Mouse (Mus musculus): ENCODE results near the gene Tmed1. TPM values are rescaled to one million over a fixed set of nuclear protein-coding genes. Genes with fewer than 3 reads are reported as not detected.
"Not testable (repeated sequence)": the region's sequence is repeated elsewhere in the genome, so short reads cannot be mapped to it uniquely, and the experiment has no call there.

Tmed1 gene
- total RNA-seq, 2 experiments from 2014 or later, result 31.6 to 32.7 TPM

GRCm38 (mm10) chr9:21526634-21526944 is 16.5 kb upstream of the Tmed1 start:
- DNase-seq (ENCODE audit: low spot score), result no peak

DNA sequence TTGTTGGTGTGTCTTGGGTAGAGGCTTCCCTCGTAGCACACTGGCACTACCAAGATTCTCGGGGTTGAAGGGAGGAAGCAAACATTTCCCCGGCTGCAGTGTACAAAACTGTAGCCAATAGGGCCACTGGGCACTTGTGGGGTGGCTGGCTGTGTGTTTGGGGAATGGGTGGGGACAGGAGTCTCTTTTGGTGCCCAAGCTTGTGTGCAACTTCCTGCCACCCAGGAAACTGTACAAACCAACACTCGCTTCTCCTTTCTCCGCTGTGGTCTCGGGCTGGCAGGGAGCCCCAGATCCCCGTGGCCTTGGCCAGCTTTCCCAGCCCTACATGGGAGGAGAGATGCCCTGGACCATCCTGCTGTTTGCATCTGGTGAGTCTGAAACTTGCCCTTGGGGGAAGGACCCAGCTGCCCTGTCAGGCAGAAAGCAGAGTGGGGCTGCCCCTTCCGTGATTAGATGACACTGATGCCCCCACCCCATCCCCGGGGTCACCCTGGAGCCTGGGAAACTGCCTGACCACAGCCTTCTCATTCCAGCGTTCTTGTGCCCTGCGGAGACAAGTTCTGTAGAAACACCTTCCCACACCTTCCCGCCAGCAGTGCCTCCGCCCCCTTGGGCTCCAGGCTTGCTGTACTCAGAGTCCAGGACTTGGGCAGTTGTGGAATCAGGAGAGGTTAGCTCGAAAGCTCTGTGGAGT is 16.0 kb upstream of the Tmed1 start, which contains the start of gene AB124611:
AB124611 (plus strand) TSS at position 240 of the 697 bp plus-strand sequence.
- DNase-seq (ENCODE audit: low spot score), result no peak

DNA sequence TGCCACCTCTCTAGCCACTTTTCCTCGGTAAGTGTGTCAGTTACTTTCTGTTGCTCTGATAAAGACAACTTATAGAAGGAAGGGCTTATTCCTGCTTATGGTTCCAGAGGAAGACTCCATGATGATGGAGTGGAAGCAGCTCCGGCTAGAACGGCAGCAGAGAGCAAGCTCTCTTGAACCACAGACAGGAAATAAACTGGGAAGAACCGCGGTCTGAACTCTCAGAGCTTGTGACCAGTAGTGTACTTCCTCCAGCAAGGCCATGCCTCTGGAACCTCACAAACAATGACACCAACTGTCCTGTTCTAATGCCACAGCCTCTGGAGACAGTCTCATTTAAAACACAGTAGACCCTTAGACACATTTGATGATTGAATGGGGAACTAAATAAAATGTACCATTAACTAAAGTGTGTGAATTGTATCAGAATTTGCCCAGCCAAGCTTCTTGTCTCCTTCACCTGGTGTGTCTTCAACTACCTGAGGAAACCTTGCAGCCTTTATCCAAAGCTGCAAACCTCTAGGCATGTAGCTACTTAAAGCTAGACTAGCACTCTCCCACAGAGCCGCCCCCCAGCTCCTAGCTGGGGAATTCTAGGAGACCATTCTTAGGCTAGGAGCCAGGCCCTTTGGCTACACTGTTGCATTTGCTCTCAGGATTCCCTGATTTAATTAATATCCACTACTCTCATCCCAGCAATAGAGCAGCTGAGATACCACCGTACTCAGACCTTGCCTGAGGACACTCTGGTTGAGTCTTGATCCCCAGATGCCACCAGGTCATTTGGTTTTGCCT is 15.3 kb upstream of the Tmed1 start:
- DNase-seq (ENCODE audit: low spot score), result no peak

- DNase-seq (ENCODE audit: low spot score), result not testable (repeated sequence)
These were observed 8.6 kb upstream of the Tmed1 start for GRCm38 (mm10) chr9:21518690-21519089.

DNA sequence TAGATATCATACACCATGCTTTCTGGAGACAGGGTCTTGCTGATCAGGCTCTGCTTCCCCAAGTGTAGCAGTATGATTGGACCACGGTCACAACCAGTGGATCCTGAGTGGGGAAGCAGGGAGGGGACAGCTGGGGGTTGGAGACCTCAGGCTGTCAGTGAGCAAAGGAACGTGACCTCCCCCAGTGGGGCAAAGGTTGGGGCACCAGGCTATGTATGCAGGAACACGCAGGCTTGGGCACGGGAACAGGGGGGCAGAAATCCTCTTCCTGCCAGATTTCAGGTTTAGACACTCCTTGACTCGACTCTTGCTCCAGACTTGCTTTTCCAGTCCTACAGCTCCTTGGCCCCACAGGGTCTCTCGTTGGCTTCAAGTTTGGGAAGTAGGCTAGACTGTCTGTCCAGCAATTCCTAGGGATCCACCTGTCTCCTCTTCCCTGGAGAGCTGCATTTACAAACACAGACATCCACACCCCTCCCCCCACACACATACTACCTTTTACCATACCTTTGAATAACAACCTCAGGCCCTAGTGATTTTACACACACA is 8.0 kb upstream of the Tmed1 start:
- DNase-seq (ENCODE audit: low spot score), result no peak

GRCm38 (mm10) chr9:21513466-21513865 is 3.4 kb upstream of the Tmed1 start:
- DNase-seq (ENCODE audit: low spot score), result no peak

DNA sequence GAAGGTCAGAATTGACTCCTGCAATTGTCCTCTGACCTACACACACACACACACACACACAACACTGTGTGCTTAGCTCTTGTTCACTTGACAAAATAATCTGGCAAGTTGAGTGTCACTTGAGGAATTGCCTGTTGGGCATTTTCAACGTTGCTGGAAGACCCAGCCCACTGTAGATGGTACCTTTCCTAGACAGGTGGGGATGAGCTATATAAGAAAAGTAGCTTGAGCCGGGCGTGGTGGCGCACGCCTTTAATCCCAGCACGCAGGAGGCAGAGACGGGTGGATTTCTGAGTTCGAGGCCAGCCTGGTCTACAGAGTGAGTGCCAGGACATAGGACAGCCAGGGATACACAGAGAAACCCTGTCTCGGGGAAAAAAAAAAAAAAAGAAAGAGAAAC is 1.0 kb upstream of the Tmed1 start:
- DNase-seq (ENCODE audit: low spot score), result no peak

DNA sequence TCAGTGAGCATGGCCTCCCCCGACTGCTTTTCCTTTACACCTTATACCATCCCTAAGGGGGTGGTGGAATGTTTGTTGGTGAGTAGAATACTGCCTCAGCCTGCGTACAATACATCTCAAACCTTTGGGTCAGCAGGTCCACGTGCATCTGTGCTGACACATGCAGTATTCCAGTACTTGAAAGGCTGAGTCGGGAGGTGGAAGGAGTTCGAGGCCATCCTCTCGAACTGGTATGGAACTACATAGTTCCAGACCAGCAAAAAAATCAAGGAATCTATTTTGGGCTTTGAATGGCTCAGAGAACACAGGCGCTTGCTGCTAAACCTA is 600 bp upstream of the Tmed1 start:
- DNase-seq (ENCODE audit: low spot score), result no peak

GRCm38 (mm10) chr9:21508871-21509404 is 1.1 kb downstream of the Tmed1 start:
- no peak for DNase-seq (ENCODE audit: low spot score)

DNA sequence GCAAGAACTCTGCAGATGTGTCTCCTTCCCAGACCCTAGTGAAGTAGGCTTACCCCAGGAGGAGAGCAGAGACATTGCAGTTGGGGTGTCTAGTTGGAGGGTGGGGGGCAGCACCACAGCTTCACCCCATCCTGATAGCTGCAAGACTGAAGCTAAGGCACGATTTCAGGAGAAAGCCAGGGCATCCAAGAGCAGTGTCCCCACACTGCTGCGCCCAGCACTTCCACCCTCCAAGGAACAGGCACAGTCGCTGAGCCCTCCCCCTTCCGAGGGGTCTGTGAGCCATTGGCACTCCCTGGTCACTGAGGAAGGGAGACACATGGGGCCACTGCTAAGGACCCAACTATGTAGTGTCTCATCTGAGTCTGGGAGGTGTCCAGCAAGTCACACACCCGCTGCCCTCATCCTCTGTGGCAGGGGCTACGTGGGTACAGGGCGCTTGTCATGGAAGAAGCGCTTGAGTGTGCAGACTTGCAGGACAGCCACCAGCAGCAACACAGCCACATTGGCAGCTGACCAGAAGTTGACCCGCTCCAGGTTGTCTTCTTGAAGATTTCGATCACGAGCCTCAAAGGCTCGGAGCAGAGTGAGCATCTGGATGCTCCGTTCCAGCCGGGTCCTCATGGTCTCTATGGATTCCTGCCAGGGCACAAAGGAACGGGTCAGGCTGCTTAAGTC is 2.2 kb downstream of the Tmed1 start:
- DNase-seq (ENCODE audit: low spot score), result no peak

GRCm38 (mm10) chr9:21505767-21506166 is 4.3 kb downstream of the Tmed1 start:
- DNase-seq (ENCODE audit: low spot score), result no peak

DNA sequence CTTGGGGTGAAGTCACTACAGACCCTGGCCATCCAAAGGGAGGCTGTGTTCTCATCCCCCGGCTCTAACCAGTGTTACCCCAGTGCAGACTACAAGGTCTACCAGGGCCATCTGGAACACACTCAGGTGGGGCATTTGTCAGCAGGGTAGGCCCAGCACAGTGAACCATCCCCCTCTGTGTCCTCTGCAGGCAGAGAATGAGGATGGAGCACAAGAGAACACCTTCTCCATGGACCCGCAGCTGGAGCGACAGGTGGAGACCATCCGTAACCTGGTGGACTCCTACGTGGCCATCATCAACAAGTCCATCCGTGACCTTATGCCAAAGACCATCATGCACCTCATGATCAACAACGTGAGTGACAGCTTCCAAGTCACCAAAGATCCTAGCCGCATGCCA is 6.7 kb downstream of the Tmed1 start:
- no peak for DNase-seq (ENCODE audit: low spot score)

- no peak for DNase-seq (ENCODE audit: low spot score)
These were observed 11.7 kb downstream of the Tmed1 start for GRCm38 (mm10) chr9:21498284-21498902.

- no peak for DNase-seq (ENCODE audit: low spot score)
These were observed 12.4 kb downstream of the Tmed1 start for GRCm38 (mm10) chr9:21497664-21498063.

DNA sequence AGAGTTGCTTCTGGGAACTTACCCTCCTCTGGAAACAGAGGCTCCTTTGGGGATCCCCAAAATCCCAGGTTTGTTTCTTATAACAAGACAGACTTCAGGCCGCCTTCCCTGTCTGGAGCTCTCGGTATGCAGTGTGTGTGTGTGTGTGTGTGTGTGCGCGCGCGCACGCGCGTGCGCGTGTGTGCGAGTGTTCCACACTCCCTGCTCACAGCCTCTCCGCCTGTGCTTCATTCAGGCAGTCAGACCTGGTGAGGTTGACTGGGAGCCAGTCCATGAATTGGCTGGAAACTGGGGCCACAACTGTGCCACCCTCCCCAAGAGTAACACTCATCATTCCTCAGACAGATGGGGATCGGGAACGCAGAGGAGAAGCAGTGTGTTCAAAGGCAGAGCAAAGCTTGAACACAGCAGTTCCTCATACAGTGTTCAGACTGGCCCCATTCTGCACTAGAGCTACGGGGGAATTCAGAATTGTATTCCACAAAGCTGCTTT is 13.0 kb downstream of the Tmed1 start:
- no peak for DNase-seq (ENCODE audit: low spot score)

DNA sequence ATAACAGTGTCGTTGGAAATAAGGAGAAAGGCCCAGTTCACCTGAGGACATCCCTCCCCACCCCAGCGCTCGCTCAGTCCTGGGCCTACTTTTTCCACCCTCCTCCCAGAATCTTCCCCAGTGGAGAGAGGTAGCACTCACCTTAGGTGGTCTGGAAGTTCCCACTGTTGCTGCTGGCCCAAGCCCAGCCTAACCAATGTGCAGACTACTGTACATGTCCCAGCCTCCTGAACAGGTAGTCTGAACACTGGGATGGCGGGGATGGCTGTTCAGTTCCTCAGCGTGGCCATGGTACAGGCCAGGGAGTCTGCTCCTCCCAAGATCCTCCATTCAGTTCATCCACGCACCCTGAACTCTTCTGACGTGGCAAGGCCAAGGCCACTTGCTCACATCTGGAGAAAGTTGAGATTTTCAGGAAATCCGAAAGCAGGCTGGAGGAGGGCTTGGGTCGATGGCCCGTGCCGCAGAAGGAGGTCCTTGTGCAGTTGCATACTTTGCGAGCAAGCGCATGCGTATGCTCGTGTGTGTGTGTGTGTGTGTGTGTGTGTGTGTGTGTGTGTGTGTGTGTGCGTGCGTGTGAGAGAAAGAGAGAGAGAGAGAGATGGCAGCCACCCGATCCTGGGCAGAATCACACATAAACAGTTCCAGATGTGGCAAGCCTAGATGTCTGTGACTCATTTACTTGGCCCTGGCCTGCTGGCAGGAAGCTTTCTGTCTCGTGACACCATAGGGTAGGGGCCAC is 13.6 kb downstream of the Tmed1 start:
- DNase-seq (ENCODE audit: low spot score), result peak; percentile 80

DNA sequence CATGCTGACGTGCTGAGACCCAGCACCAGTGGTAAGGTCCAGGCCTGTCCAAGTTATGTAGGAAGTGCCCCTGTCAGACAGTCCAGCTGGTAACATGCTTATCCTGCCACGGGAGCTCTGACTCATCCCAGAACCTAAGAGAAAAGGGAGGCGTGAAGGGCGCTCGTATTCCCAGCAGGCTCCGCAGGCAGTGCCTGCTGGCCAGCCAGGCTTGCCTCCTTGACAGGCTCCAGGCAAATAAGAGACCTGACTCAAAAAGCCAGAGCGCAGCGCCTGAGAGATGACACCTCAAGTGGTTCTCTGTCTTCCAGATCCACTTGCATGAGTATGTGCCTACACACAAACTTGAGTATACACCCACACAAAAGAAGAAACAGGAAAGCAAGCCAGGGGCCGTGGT is 15.3 kb downstream of the Tmed1 start:
- DNase-seq (ENCODE audit: low spot score), result no peak

DNA sequence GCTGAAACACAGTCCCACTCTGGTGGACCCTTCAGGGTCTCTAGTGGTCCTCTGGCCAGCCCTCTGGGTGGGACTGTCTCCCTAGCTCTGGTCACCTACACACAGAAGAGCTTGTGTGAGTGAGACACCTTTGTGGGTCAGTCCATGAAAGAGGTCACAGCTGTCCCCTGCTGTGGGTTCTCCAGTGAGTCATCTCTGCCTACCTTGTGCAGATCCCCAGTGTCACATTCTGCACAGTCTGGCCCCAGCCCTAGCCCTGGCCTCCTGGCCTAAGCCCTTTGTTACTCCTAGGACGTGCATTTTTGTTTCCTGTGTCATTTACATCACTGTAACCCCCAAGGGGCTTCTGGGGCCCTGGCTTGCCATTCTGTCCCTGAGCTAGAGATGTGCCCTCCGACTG is 16.1 kb downstream of the Tmed1 start:
- no peak for DNase-seq (ENCODE audit: low spot score)

DNA sequence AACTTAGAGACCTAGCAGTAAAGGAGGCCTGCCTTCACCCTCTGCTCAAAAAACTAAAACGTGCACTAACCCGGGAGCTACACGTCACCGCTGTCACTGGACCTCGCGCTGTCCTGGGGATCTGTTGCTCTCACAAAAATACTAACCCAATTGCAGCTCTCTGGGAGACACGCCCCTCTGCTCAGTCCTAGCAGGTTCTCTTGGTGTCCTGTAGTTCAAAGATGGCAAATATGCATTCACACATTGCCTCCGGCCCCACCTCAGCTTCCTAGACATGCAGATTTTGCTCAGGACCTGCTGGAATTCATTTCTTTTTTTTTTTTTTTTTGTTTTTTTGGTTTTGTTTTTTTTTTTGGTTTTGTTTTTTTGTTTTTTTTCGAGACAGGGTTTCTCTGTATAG is 19.4 kb downstream of the Tmed1 start:
- DNase-seq (ENCODE audit: low spot score), result no peak

GRCm38 (mm10) chr9:21488246-21488645 is 21.8 kb downstream of the Tmed1 start:
- DNase-seq (ENCODE audit: low spot score), result not testable (repeated sequence)

DNA sequence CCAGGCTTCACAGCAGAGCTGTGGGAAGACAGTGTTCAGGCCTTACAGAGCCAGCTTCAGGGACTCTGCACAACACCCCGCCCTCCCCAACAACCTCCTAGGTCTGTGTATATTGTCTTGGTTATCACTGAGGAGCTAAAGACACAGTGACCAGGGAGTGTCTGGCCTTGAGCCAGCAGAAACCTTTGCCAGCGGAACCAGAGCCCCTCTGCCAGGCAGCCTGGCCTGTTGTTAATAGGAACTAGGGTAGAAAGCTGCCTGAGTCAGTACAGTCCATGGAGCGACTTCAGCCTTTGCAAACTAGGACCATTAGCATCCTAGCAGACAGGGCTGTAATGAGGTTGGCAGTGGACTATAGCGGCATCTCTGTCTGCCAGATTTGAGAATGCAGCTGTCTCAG is 26.0 kb downstream of the Tmed1 start:
- DNase-seq (ENCODE audit: low spot score), result no peak
